Mouse (Mus musculus) CH12.LX (cell line): ENCODE measurements at regions not wholly inside any gene's neighbourhood (a gene's known extent, or its start where the extent isn't known, plus 50 kb on each side); places are given as distances from the start of the nearest gene placed in this dataset.

Source experiments
- DNase-seq: peaks from one replicate; pipeline ENCODE4 v3.0.0-alpha.2; 2013; ENCODE audit errors: extremely low read depth
- H3K27ac ChIP-seq: 2 replicates; pipeline ENCODE4 v1.5.1; 2012; ENCODE audit warnings: low read depth, mild to moderate bottlenecking, control low read depth, moderate library complexity; ENCODE audit not compliant: insufficient read depth
- H3K27me3 ChIP-seq: replicated peaks from 2 replicates; pipeline ENCODE3; 2012; ENCODE audit warnings: inconsistent platforms
- H3K36me3 ChIP-seq, 2 experiments: replicated peaks in 1 of 2; 2 replicates each; pipeline versions ENCODE3 to v1.6.1; 2012; ENCODE audit warnings: inconsistent platforms in 1 of 2, low read length in 1 of 2, mild to moderate bottlenecking in 1 of 2, mixed read lengths in 1 of 2, moderate library complexity in 1 of 2; ENCODE audit not compliant: control insufficient read depth in 1 of 2, insufficient read depth in 1 of 2
- H3K4me1 ChIP-seq, 2 experiments: 2 replicates each; pipeline ENCODE4 v1.6.1; 2012; ENCODE audit warnings: inconsistent platforms in 1 of 2, moderate library complexity in 1 of 2; ENCODE audit not compliant: insufficient read depth in 2 of 2, control insufficient read depth in 1 of 2
- H3K4me2 ChIP-seq: 2 replicates; pipeline ENCODE4 v1.6.1; 2012; ENCODE audit warnings: low read depth, mild to moderate bottlenecking, control low read depth; ENCODE audit not compliant: poor library complexity, insufficient read depth, severe bottlenecking
- H3K4me3 ChIP-seq, 3 experiments: fragments of 150-350 bp in 1 of 3; sonication (generic) in 1 of 3; replicated peaks in 1 of 3; 2 replicates each; pipeline versions ENCODE3 to v1.5.1; 2011 to 2012; ENCODE audit warnings: low read depth in 2 of 3, low read length in 2 of 3, mild to moderate bottlenecking in 2 of 3, moderate library complexity in 2 of 3, control low read depth in 1 of 3, improper control_type of control experiment in 1 of 3, inconsistent platforms in 1 of 3, mixed read lengths in 1 of 3; ENCODE audit not compliant: poor library complexity in 1 of 3
- H3K79me2 ChIP-seq: replicated peaks from 2 replicates; pipeline ENCODE4 v1.6.1; 2012; ENCODE audit warnings: mild to moderate bottlenecking, moderate library complexity; ENCODE audit not compliant: control insufficient read depth, poor library complexity, insufficient read depth, severe bottlenecking; ENCODE audit errors: extremely low read depth
- H3K9ac ChIP-seq: 2 replicates; pipeline ENCODE4 v1.6.1; 2012; ENCODE audit warnings: low read depth, mild to moderate bottlenecking, control low read depth, moderate library complexity; ENCODE audit not compliant: insufficient read depth
- H3K9me3 ChIP-seq: replicated peaks from 2 replicates; pipeline ENCODE3; 2012; ENCODE audit warnings: low read length, inconsistent platforms, mixed read lengths
- BHLHE40 ChIP-seq: IDR thresholded peaks from 2 replicates; pipeline ENCODE4 v1.6.1; 2011; ENCODE audit warnings: mild to moderate bottlenecking, low read depth, low read length, improper control_type of control experiment
- CHD2 ChIP-seq: IDR thresholded peaks from 2 replicates; pipeline ENCODE4 v1.6.1; 2011; ENCODE audit warnings: low read length, improper control_type of control experiment
- CTCF ChIP-seq, 2 experiments: IDR thresholded peaks in 1 of 2; conservative IDR thresholded peaks in 1 of 2; 2 replicates each; pipeline ENCODE4 v1.5.1; 2011 to 2012; ENCODE audit warnings: low read depth in 2 of 2, low read length in 2 of 2, improper control_type of control experiment in 1 of 2, inconsistent platforms in 1 of 2, mild to moderate bottlenecking in 1 of 2, moderate library complexity in 1 of 2
- ELF1 ChIP-seq: IDR thresholded peaks from 2 replicates; pipeline ENCODE4 v1.6.1; 2014; ENCODE audit warnings: low read depth, mild to moderate bottlenecking, inconsistent platforms, low read length, improper control_type of control experiment
- ETS1 ChIP-seq: conservative IDR thresholded peaks from 2 replicates; pipeline ENCODE4 v1.6.1; 2012; ENCODE audit warnings: low read depth, mild to moderate bottlenecking, inconsistent platforms, low read length, improper control_type of control experiment, moderate library complexity
- HCFC1 ChIP-seq: IDR thresholded peaks from 2 replicates; pipeline ENCODE4 v1.6.1; 2012; ENCODE audit warnings: low read depth, mild to moderate bottlenecking, inconsistent platforms, low read length, improper control_type of control experiment
- IRF4 ChIP-seq: IDR thresholded peaks from 2 replicates; pipeline ENCODE4 v1.6.1; 2014; ENCODE audit warnings: low read depth, mild to moderate bottlenecking, inconsistent platforms, low read length, improper control_type of control experiment
- JUN ChIP-seq: IDR thresholded peaks from 2 replicates; pipeline ENCODE4 v1.6.1; 2011; ENCODE audit warnings: low read depth, mild to moderate bottlenecking, low read length, improper control_type of control experiment, moderate library complexity; ENCODE audit not compliant: insufficient read depth
- KAT2A ChIP-seq: IDR thresholded peaks from 2 replicates; pipeline ENCODE4 v1.6.1; 2012; ENCODE audit warnings: low read length, improper control_type of control experiment, inconsistent platforms; ENCODE audit not compliant: insufficient replicate concordance
- MAX ChIP-seq: IDR thresholded peaks from 2 replicates; pipeline ENCODE4 v1.6.1; 2011; ENCODE audit warnings: low read length, improper control_type of control experiment
- MXI1 ChIP-seq: IDR thresholded peaks from 2 replicates; pipeline ENCODE4 v1.6.1; 2011; ENCODE audit warnings: mild to moderate bottlenecking, low read depth, low read length, improper control_type of control experiment
- NELFE ChIP-seq: IDR thresholded peaks from 2 replicates; pipeline ENCODE4 v1.6.1; 2011; ENCODE audit warnings: low read depth, low read length, improper control_type of control experiment
- PAX5 ChIP-seq: IDR thresholded peaks from 2 replicates; pipeline ENCODE4 v1.6.1; 2012; ENCODE audit warnings: low read length, inconsistent platforms, mixed read lengths
- RCOR1 ChIP-seq: conservative IDR thresholded peaks from 2 replicates; pipeline ENCODE4 v1.6.1; 2012; ENCODE audit warnings: low read depth, mild to moderate bottlenecking, inconsistent platforms, low read length, improper control_type of control experiment
- SMC3 ChIP-seq: IDR thresholded peaks from 2 replicates; pipeline ENCODE4 v1.6.1; 2011; ENCODE audit warnings: low read depth, low read length, improper control_type of control experiment
- TBP ChIP-seq: conservative IDR thresholded peaks from 2 replicates; pipeline ENCODE4 v1.6.1; 2011; ENCODE audit warnings: low read depth, low read length, improper control_type of control experiment
- UBTF ChIP-seq: IDR thresholded peaks from 2 replicates; pipeline ENCODE4 v1.6.1; 2012; ENCODE audit warnings: low read depth, mild to moderate bottlenecking, inconsistent platforms, low read length, improper control_type of control experiment, moderate library complexity
- USF1 ChIP-seq: IDR thresholded peaks from 2 replicates; pipeline ENCODE4 v1.6.1; 2014; ENCODE audit warnings: low read depth, mild to moderate bottlenecking, inconsistent platforms, low read length, improper control_type of control experiment
- USF2 ChIP-seq: conservative IDR thresholded peaks from 2 replicates; pipeline ENCODE4 v1.6.1; 2011; ENCODE audit warnings: low read depth, low read length, improper control_type of control experiment
- ZC3H11A ChIP-seq: IDR thresholded peaks from 2 replicates; pipeline ENCODE4 v1.6.1; 2012; ENCODE audit warnings: low read depth, mild to moderate bottlenecking, inconsistent platforms, low read length, improper control_type of control experiment
- ZKSCAN1 ChIP-seq: IDR thresholded peaks from 2 replicates; pipeline ENCODE4 v1.6.1; 2012; ENCODE audit warnings: low read depth, inconsistent platforms, low read length, improper control_type of control experiment, borderline replicate concordance
- ZMIZ1 ChIP-seq: IDR thresholded peaks from 2 replicates; pipeline ENCODE4 v1.6.1; 2012; ENCODE audit warnings: low read depth, mild to moderate bottlenecking, inconsistent platforms, low read length, improper control_type of control experiment
- ZNF384 ChIP-seq: IDR thresholded peaks from 2 replicates; pipeline ENCODE4 v1.6.1; 2012; ENCODE audit warnings: low read depth, low read length, improper control_type of control experiment, inconsistent platforms
- dilution Hi-C: fragments of 300-500 bp; cut with MboI; formaldehyde crosslinking; loops from 2 replicates; pipeline ENCODE4 v1.14.3; 2020; ENCODE audit warnings: low sequenced_read_pairs; ENCODE audit not compliant: extremely low pct_unique_long_range_greater_than_20kb, extremely low pct_ligation_motif_present
- in situ Hi-C: fragments of 300-500 bp; cut with MboI; formaldehyde crosslinking; loops from 3 replicates; pipeline ENCODE4 v1.14.3; 2019; ENCODE audit warnings: low sequenced_read_pairs, low pct_ligation_motif_present, low pct_unique_long_range_greater_than_20kb, mixed read lengths

- dilution Hi-C loops = no loop called here
- no peak overlapping the region for H3K4me3 ChIP-seq
- TF ChIP-seq ELF1 (no peak), ZMIZ1 (no peak), ZNF384 (no peak), USF2 (no peak), SMC3 (no peak), ZKSCAN1 (no peak), KAT2A (no peak), UBTF (no peak), CTCF (conservative IDR thresholded peaks at IDR 0.05 in 1 of 2, IDR thresholded peaks at IDR 0.05 in 1 of 2; ENCODE audit: low read depth in 2 of 2, low read length in 2 of 2) (no peak)
- TF ChIP-seq, all 38 proteins: peak for 0
- Histone ChIP-seq H3K27ac (no peak overlapping the region), H3K4me2 (no peak overlapping the region), H3K9me3 (peaks cover 39% of the 10 kb centered on the region), H3K9ac (no peak overlapping the region), H3K4me1 (no peaks in the 10 kb centered on the region), H3K79me2 (no peaks in the 10 kb centered on the region), H3K27me3 (no peaks in the 10 kb centered on the region), H3K36me3 (no peaks in the 10 kb centered on the region)
- in situ Hi-C loops = no loop called here
- DNase-seq = no peak
Measured at GRCm38 (mm10) chr8:64366974-64367266, 160.8 kb upstream of the Tll1 start.

GRCm38 (mm10) chr8:64366226-64366973, 160.3 kb upstream of the Tll1 start:
- no peak for DNase-seq
- dilution Hi-C loops = no loop called here
- in situ Hi-C loops = no loop called here

More at GRCm38 (mm10) chr8:64366226-64366973, 160.3 kb upstream of the Tll1 start:
- H3K9ac ChIP-seq = no peak overlapping the region
- no peaks in the 10 kb centered on the region for H3K4me1 ChIP-seq
- H3K79me2 ChIP-seq = no peaks in the 10 kb centered on the region
- no peaks in the 10 kb centered on the region for H3K36me3 ChIP-seq
- no peak overlapping the region for H3K4me3 ChIP-seq
- no peak overlapping the region for H3K4me2 ChIP-seq
- peaks cover 38% of the 10 kb centered on the region for H3K9me3 ChIP-seq
- no peaks in the 10 kb centered on the region for H3K27me3 ChIP-seq
- TF ChIP-seq ZMIZ1 (no peak), USF1 (no peak), MXI1 (no peak), JUN (no peak), ETS1 (no peak), ELF1 (no peak), PAX5 (no peak), ZC3H11A (no peak), HCFC1 (no peak), IRF4 (no peak), CHD2 (no peak), NELFE (no peak), RCOR1 (no peak), MAX (no peak), UBTF (no peak), ZKSCAN1 (no peak), USF2 (no peak), BHLHE40 (no peak), TBP (no peak)
- TF ChIP-seq, all 38 proteins: peak for 0
- no peak overlapping the region for H3K27ac ChIP-seq
